Comparison of ENCODE assay signal across 8 mouse cellular contexts in genomic region chr9:37488041-37488440, GRCm38 (mm10). TPM values are rescaled to one million over a fixed set of nuclear protein-coding genes. Genes with fewer than 3 reads are reported as not detected.
DNase-seq lines count a peak whose midpoint lies in the region; ATAC-seq and TF ChIP-seq lines count a peak whose summit lies in the region.

No protein-coding gene starts in this region.

- peaks cover 13% of the 10 kb centered on the region for H3K79me2 ChIP-seq in liver, adult 2 months (ENCODE audit: control insufficient read depth, insufficient read depth, low read length)

- H3K27ac ChIP-seq in liver, adult 2 months (replicated peaks; ENCODE audit: insufficient read depth, low read depth, low read length) = no peak overlapping the region; the same call in 1 of the 2 replicates
- peak overlapping the region; percentile 99 for H3K27ac ChIP-seq in embryonic facial prominence, embryonic 15.5 days (replicated peaks)
- peak overlapping the region; percentile 100 for H3K27ac ChIP-seq in intestine, embryonic 16.5 days (ENCODE audit: low read length)
- no peak overlapping the region for H3K27ac ChIP-seq in neural tube, embryonic 14.5 days (ENCODE audit: low read depth, low read length)

- no peak overlapping the region for H3K9ac ChIP-seq in liver, adult 2 months (ENCODE audit: low read depth, low read length)
- peak overlapping the region; percentile 93 for H3K9ac ChIP-seq in embryonic facial prominence, embryonic 15.5 days
- peak overlapping the region; percentile 95; the same call in 1 of the 2 replicates for H3K9ac ChIP-seq in intestine, embryonic 16.5 days (ENCODE audit: low read depth, low read length)
- no peak overlapping the region for H3K9ac ChIP-seq in neural tube, embryonic 14.5 days (replicated peaks; ENCODE audit: low read depth, low read length)

- no peaks in the 10 kb centered on the region for H3K9me3 ChIP-seq in embryonic facial prominence, embryonic 15.5 days (replicated peaks)
- H3K9me3 ChIP-seq in intestine, embryonic 16.5 days (ENCODE audit: control insufficient read depth, low read length) = no peaks in the 10 kb centered on the region
- no peaks in the 10 kb centered on the region for H3K9me3 ChIP-seq in neural tube, embryonic 14.5 days (ENCODE audit: control insufficient read depth, low read length)

- H3K4me2 ChIP-seq in embryonic facial prominence, embryonic 15.5 days (replicated peaks) = peak overlapping the region; percentile 78
- H3K4me2 ChIP-seq in intestine, embryonic 16.5 days (ENCODE audit: low read depth, low read length) = peak overlapping the region; percentile 72
- H3K4me2 ChIP-seq in neural tube, embryonic 14.5 days (ENCODE audit: low read depth, low read length) = peak overlapping the region; percentile 60

- intact Hi-C loops in gastrocnemius, postnatal 36 days (cut with DNase I) = no loop called here

- H3K27me3 ChIP-seq in liver, adult 2 months (ENCODE audit: control insufficient read depth, insufficient read depth, low read length) = no peaks in the 10 kb centered on the region
- H3K27me3 ChIP-seq in embryonic facial prominence, embryonic 15.5 days = no peaks in the 10 kb centered on the region
- no peaks in the 10 kb centered on the region for H3K27me3 ChIP-seq in intestine, embryonic 16.5 days (replicated peaks; ENCODE audit: control insufficient read depth, insufficient read depth, low read length)
- no peaks in the 10 kb centered on the region for H3K27me3 ChIP-seq in neural tube, embryonic 14.5 days (ENCODE audit: control insufficient read depth, insufficient read depth, low read length)

- H3K4me1 ChIP-seq in liver, adult 2 months (ENCODE audit: control insufficient read depth, insufficient read depth, low read length) = peaks cover 9% of the 10 kb centered on the region
- H3K4me1 ChIP-seq in embryonic facial prominence, embryonic 15.5 days = peaks cover 16% of the 10 kb centered on the region
- peaks cover 11% of the 10 kb centered on the region for H3K4me1 ChIP-seq in intestine, embryonic 16.5 days (ENCODE audit: control insufficient read depth, insufficient read depth, low read length)
- H3K4me1 ChIP-seq in neural tube, embryonic 14.5 days (ENCODE audit: control insufficient read depth, insufficient read depth, low read length) = peaks cover 10% of the 10 kb centered on the region

- no peak for DNase-seq in liver, adult 2 months (ENCODE audit: extremely low read depth, low read depth, low spot score)
- DNase-seq in liver = no peak
- no peak for DNase-seq in T-cell, adult 2 months (ENCODE audit: low spot score)
- no peak for DNase-seq in gastrocnemius, postnatal 36 days
- no peak for DNase-seq in frontal cortex, postnatal 25 days (ENCODE audit: low spot score in 2 of 2)

- TF ChIP-seq POLR2A in liver, adult 2 months (IDR thresholded peaks at IDR 0.05; ENCODE audit: extremely low read depth, insufficient read depth, low read length) = no peak

- no peak for ATAC-seq in embryonic facial prominence, embryonic 15.5 days (ENCODE audit: insufficient number of reproducible peaks, low FRiP score, low TSS enrichment, low read depth)
- no peak for ATAC-seq in intestine, embryonic 16.5 days
- no peak for ATAC-seq in neural tube, embryonic 14.5 days (ENCODE audit: low read depth)

- WGBS in liver, adult 2 months = 47% methylated on average over 4 of the region's 4 CpGs
- WGBS in embryonic facial prominence, embryonic 15.5 days = 45% methylated on average over 4 of the region's 4 CpGs
- 46% methylated on average over 4 of the region's 4 CpGs for WGBS in intestine, embryonic 16.5 days
- WGBS in neural tube, embryonic 14.5 days = 42% methylated on average over 4 of the region's 4 CpGs

- TF ChIP-seq CTCF in liver, adult 2 months (IDR thresholded peaks at IDR 0.05; ENCODE audit: low read depth, low read length) = no peak

- H3K36me3 ChIP-seq in liver, adult 2 months (ENCODE audit: control insufficient read depth, insufficient read depth, low read length) = no peaks in the 10 kb centered on the region
- H3K36me3 ChIP-seq in embryonic facial prominence, embryonic 15.5 days = 0 out of 2 replicates have a peak, but pooled peaks cover 2% of the 10 kb centered on the region
- no peaks in the 10 kb centered on the region for H3K36me3 ChIP-seq in intestine, embryonic 16.5 days (ENCODE audit: control insufficient read depth, insufficient read depth, low read length)
- no peaks in the 10 kb centered on the region for H3K36me3 ChIP-seq in neural tube, embryonic 14.5 days (ENCODE audit: control insufficient read depth, insufficient read depth, low read length)

- H3K4me3 ChIP-seq in liver, adult 2 months (ENCODE audit: insufficient read depth, low read depth, low read length) = peak overlapping the region; percentile 93; the same call in 1 of the 2 replicates
- H3K4me3 ChIP-seq in embryonic facial prominence, embryonic 15.5 days (replicated peaks) = peak overlapping the region; percentile 92
- H3K4me3 ChIP-seq in intestine, embryonic 16.5 days (ENCODE audit: low read length) = peak overlapping the region; percentile 96
- H3K4me3 ChIP-seq in neural tube, embryonic 14.5 days (ENCODE audit: low read depth, low read length) = peak overlapping the region; percentile 95

RNA-seq across cellular contexts. Expression of gene Msantd2, which starts 1.1 kb away (rescaled TPM):
- total RNA-seq in liver, adult 2 months (2014; rRNA removed) = 10.3 and 11.7 TPM in 2 replicates
- polyA plus RNA-seq in liver, adult 2 months (2012; rRNA removed) = 8.3 and 16.2 TPM in 2 replicates
- 20.0 and 24.8 TPM in 2 replicates for polyA plus RNA-seq in embryonic facial prominence, embryonic 15.5 days (2015; fragmentation: Nextera tagmentation; extraction: Ambion mirVana)
- polyA plus RNA-seq in intestine, embryonic 16.5 days (2015; fragmentation: Nextera tagmentation; extraction: Ambion mirVana) = 8.1 and 10.9 TPM in 2 replicates
- 36.2 and 39.5 TPM in 2 replicates for polyA plus RNA-seq in neural tube, embryonic 14.5 days (2014; fragmentation: Nextera tagmentation; extraction: Ambion mirVana)
- 1 to 10 TPM; 3.0 to 3.3 TPM for total RNA-seq in gastrocnemius, postnatal 36 days (2021)

RNA-seq across cellular contexts. Expression of gene Esam, which starts 39.8 kb away (rescaled TPM):
- 7.7 and 13.5 TPM in 2 replicates for total RNA-seq in liver, adult 2 months (2014; rRNA removed)
- polyA plus RNA-seq in liver, adult 2 months (2012; rRNA removed) = 6.3 and 8.8 TPM in 2 replicates
- 52.1 and 56.3 TPM in 2 replicates for polyA plus RNA-seq in embryonic facial prominence, embryonic 15.5 days (2015; fragmentation: Nextera tagmentation; extraction: Ambion mirVana)
- 49.2 and 49.4 TPM in 2 replicates for polyA plus RNA-seq in intestine, embryonic 16.5 days (2015; fragmentation: Nextera tagmentation; extraction: Ambion mirVana)
- polyA plus RNA-seq in neural tube, embryonic 14.5 days (2014; fragmentation: Nextera tagmentation; extraction: Ambion mirVana) = 24.0 and 42.5 TPM in 2 replicates
- total RNA-seq in gastrocnemius, postnatal 36 days (2021) = 10 to 100 TPM; 20.8 to 23.3 TPM

RNA-seq across cellular contexts. Expression of gene Vsig2, which starts 51.0 kb away (rescaled TPM):
- total RNA-seq in liver, adult 2 months (2014; rRNA removed) = 1.5 and 1.6 TPM in 2 replicates
- polyA plus RNA-seq in liver, adult 2 months (2012; rRNA removed) = 0.78 and 1.5 TPM in 2 replicates
- 1.6 and 2.0 TPM in 2 replicates for polyA plus RNA-seq in embryonic facial prominence, embryonic 15.5 days (2015; fragmentation: Nextera tagmentation; extraction: Ambion mirVana)
- polyA plus RNA-seq in intestine, embryonic 16.5 days (2015; fragmentation: Nextera tagmentation; extraction: Ambion mirVana) = 1.5 and 3.1 TPM in 2 replicates
- polyA plus RNA-seq in neural tube, embryonic 14.5 days (2014; fragmentation: Nextera tagmentation; extraction: Ambion mirVana) = 0.76 and 1.1 TPM in 2 replicates
- 1 to 10 TPM; 1.8 to 3.6 TPM for total RNA-seq in gastrocnemius, postnatal 36 days (2021)

RNA-seq across cellular contexts. Expression of gene Robo3, which starts 55.0 kb away (rescaled TPM):
- total RNA-seq in liver, adult 2 months (2014; rRNA removed) = 0.07 TPM in 1 of 2 replicates, not detected in the other
- polyA plus RNA-seq in liver, adult 2 months (2012; rRNA removed) = 0.41 and 0.67 TPM in 2 replicates
- 0.09 and 0.19 TPM in 2 replicates for polyA plus RNA-seq in embryonic facial prominence, embryonic 15.5 days (2015; fragmentation: Nextera tagmentation; extraction: Ambion mirVana)
- 0.07 TPM in 1 of 2 replicates, not detected in the other for polyA plus RNA-seq in intestine, embryonic 16.5 days (2015; fragmentation: Nextera tagmentation; extraction: Ambion mirVana)
- polyA plus RNA-seq in neural tube, embryonic 14.5 days (2014; fragmentation: Nextera tagmentation; extraction: Ambion mirVana) = 13.6 and 25.1 TPM in 2 replicates
- not detected for total RNA-seq in gastrocnemius, postnatal 36 days (2021)

Comparison
In these comparisons a context has a peak if more than half of its experiments do, and no peak if none do; other contexts are left out.
1. H3K27ac ChIP-seq: peak in embryonic facial prominence, embryonic 15.5 days (single experiment) and intestine, embryonic 16.5 days (single experiment); none in liver, adult 2 months (single experiment) and neural tube, embryonic 14.5 days (single experiment).
2. H3K9ac ChIP-seq: peak in embryonic facial prominence, embryonic 15.5 days (single experiment) and intestine, embryonic 16.5 days (single experiment); none in liver, adult 2 months (single experiment) and neural tube, embryonic 14.5 days (single experiment).
3. Peak in every context shown above with its lines, with median percentiles within 50 percentile points of each other: H3K4me3 ChIP-seq and H3K4me2 ChIP-seq.